Mouse (Mus musculus): Measurements from ENCODE around the gene Slit1. TPM values are rescaled to one million over a fixed set of nuclear protein-coding genes. Genes with fewer than 3 reads are reported as not detected.

The Slit1 gene
- polyA plus RNA-seq, 1 experiment, result 0.13 TPM

- TF ChIP-seq CTCF (IDR thresholded peaks at IDR 0.05; ENCODE audit: insufficient read depth, low read length) (no peak), POLR2A (IDR thresholded peaks at IDR 0.05; ENCODE audit: borderline replicate concordance, extremely low read depth, low read depth, low read length) (no peak)
- no peak for DNase-seq
- Histone ChIP-seq H3K4me1 (ENCODE audit: control insufficient read depth, insufficient read depth, low read length) (no peaks in the 10 kb centered on the region), H3K4me3 (replicated peaks; ENCODE audit: extremely low read depth, low read depth, low read length) (no peak overlapping the region)
These were observed 165.9 kb downstream of the Slit1 start for GRCm38 (mm10) chr19:41577576-41577975.

GRCm38 (mm10) chr19:41573700-41574099, 169.8 kb downstream of the Slit1 start:
- Histone ChIP-seq H3K4me3 (replicated peaks; ENCODE audit: extremely low read depth, low read depth, low read length) (no peak overlapping the region), H3K4me1 (ENCODE audit: control insufficient read depth, insufficient read depth, low read length) (no peaks in the 10 kb centered on the region; the same call in 1 of the 2 replicates)
- no peak for DNase-seq
- WGBS, result 85% methylated on average over 2 of the region's 2 CpGs
- TF ChIP-seq POLR2A (IDR thresholded peaks at IDR 0.05; ENCODE audit: borderline replicate concordance, extremely low read depth, low read depth, low read length) (no peak), CTCF (IDR thresholded peaks at IDR 0.05; ENCODE audit: insufficient read depth, low read length) (no peak)

- DNase-seq, result no peak
- Histone ChIP-seq H3K4me1 (ENCODE audit: control insufficient read depth, insufficient read depth, low read length) (no peaks in the 10 kb centered on the region; the same call in 1 of the 2 replicates), H3K4me3 (replicated peaks; ENCODE audit: extremely low read depth, low read depth, low read length) (no peak overlapping the region)
- TF ChIP-seq CTCF (IDR thresholded peaks at IDR 0.05; ENCODE audit: insufficient read depth, low read length), result no peak
- TF ChIP-seq POLR2A (IDR thresholded peaks at IDR 0.05; ENCODE audit: borderline replicate concordance, extremely low read depth, low read depth, low read length), result no peak
- 32% methylated on average over 2 of the region's 2 CpGs for WGBS
These were observed 174.7 kb downstream of the Slit1 start for GRCm38 (mm10) chr19:41568791-41569190.

GRCm38 (mm10) chr19:41560856-41561255, 182.6 kb downstream of the Slit1 start:
- no peak for TF ChIP-seq POLR2A (IDR thresholded peaks at IDR 0.05; ENCODE audit: borderline replicate concordance, extremely low read depth, low read depth, low read length)
- TF ChIP-seq CTCF (IDR thresholded peaks at IDR 0.05; ENCODE audit: insufficient read depth, low read length), result no peak
- no peak for DNase-seq
- 88% methylated on average over 3 of the region's 3 CpGs for WGBS
- H3K4me1 ChIP-seq (ENCODE audit: control insufficient read depth, insufficient read depth, low read length), result no peaks in the 10 kb centered on the region
- H3K4me3 ChIP-seq (replicated peaks; ENCODE audit: extremely low read depth, low read depth, low read length), result no peak overlapping the region

- no peak for DNase-seq
- 93% methylated on average over 9 of the region's 9 CpGs for whole genome bisulfite sequencing
- no peak for TF ChIP-seq CTCF (IDR thresholded peaks at IDR 0.05; ENCODE audit: insufficient read depth, low read length)
- no peak for TF ChIP-seq POLR2A (IDR thresholded peaks at IDR 0.05; ENCODE audit: borderline replicate concordance, extremely low read depth, low read depth, low read length)
- Histone ChIP-seq H3K4me1 (ENCODE audit: control insufficient read depth, insufficient read depth, low read length) (no peaks in the 10 kb centered on the region), H3K4me3 (replicated peaks; ENCODE audit: extremely low read depth, low read depth, low read length) (no peak overlapping the region)
These were observed 184.5 kb downstream of the Slit1 start for GRCm38 (mm10) chr19:41558891-41559486.

GRCm38 (mm10) chr19:41557491-41557890, 186.0 kb downstream of the Slit1 start:
- WGBS, result 42% methylated on average over 4 of the region's 4 CpGs
- TF ChIP-seq CTCF (IDR thresholded peaks at IDR 0.05; ENCODE audit: insufficient read depth, low read length), result no peak
- TF ChIP-seq POLR2A (IDR thresholded peaks at IDR 0.05; ENCODE audit: borderline replicate concordance, extremely low read depth, low read depth, low read length), result no peak
- no peaks in the 10 kb centered on the region for H3K4me1 ChIP-seq (ENCODE audit: control insufficient read depth, insufficient read depth, low read length)
- H3K4me3 ChIP-seq (replicated peaks; ENCODE audit: extremely low read depth, low read depth, low read length), result no peak overlapping the region
- DNase-seq, result no peak

GRCm38 (mm10) chr19:41556981-41557380, 186.5 kb downstream of the Slit1 start:
- WGBS, result 80% methylated on average over 4 of the region's 4 CpGs
- H3K4me1 ChIP-seq (ENCODE audit: control insufficient read depth, insufficient read depth, low read length), result no peaks in the 10 kb centered on the region
- no peak for DNase-seq
- H3K4me3 ChIP-seq (replicated peaks; ENCODE audit: extremely low read depth, low read depth, low read length), result no peak overlapping the region
- TF ChIP-seq CTCF (IDR thresholded peaks at IDR 0.05; ENCODE audit: insufficient read depth, low read length), result no peak
- no peak for TF ChIP-seq POLR2A (IDR thresholded peaks at IDR 0.05; ENCODE audit: borderline replicate concordance, extremely low read depth, low read depth, low read length)

Other genes with a start within 250 kb of the Slit1 start
- gene Gm340, start 161.3 kb downstream of the Slit1 start, polyA plus RNA-seq (2012; rRNA removed), result 0.86 and 1.3 TPM in 2 replicates
- 1.3 and 2.2 TPM in 2 replicates for gene Arhgap19, start 58.4 kb upstream of the Slit1 start, polyA plus RNA-seq (2012; rRNA removed)
- gene Frat1, start 86.3 kb upstream of the Slit1 start, polyA plus RNA-seq (2012; rRNA removed), result 3.6 and 4.7 TPM in 2 replicates
- 3.3 and 4.3 TPM in 2 replicates for gene Frat2, start 104.5 kb upstream of the Slit1 start, polyA plus RNA-seq (2012; rRNA removed)
- 4.1 and 5.5 TPM in 2 replicates for gene Rrp12, start 152.5 kb upstream of the Slit1 start, polyA plus RNA-seq (2012; rRNA removed)
- gene Pgam1, start 168.3 kb upstream of the Slit1 start, polyA plus RNA-seq (2012; rRNA removed), result 123 and 169 TPM in 2 replicates
- 12.2 and 16.0 TPM in 2 replicates for gene Exosc1, start 189.8 kb upstream of the Slit1 start, polyA plus RNA-seq (2012; rRNA removed)
- gene Zdhhc16, start 189.8 kb upstream of the Slit1 start, polyA plus RNA-seq (2012; rRNA removed), result 67.4 and 91.5 TPM in 2 replicates
- gene Mms19, start 237.5 kb upstream of the Slit1 start, polyA plus RNA-seq (2012; rRNA removed), result 53.7 and 57.0 TPM in 2 replicates
- 26.0 and 31.7 TPM in 2 replicates for gene Ubtd1, start 238.1 kb upstream of the Slit1 start, polyA plus RNA-seq (2012; rRNA removed)